Mouse (Mus musculus) mesoderm, embryonic 11.5 days (tissue): ENCODE measurements around the gene Cpsf4l.

ENCODE experiments used
- DNase-seq: peaks from one replicate; pipeline ENCODE4 v3.0.0-alpha.2; 2012; ENCODE audit warnings: low read depth, low spot score

Cpsf4l gene

DNA sequence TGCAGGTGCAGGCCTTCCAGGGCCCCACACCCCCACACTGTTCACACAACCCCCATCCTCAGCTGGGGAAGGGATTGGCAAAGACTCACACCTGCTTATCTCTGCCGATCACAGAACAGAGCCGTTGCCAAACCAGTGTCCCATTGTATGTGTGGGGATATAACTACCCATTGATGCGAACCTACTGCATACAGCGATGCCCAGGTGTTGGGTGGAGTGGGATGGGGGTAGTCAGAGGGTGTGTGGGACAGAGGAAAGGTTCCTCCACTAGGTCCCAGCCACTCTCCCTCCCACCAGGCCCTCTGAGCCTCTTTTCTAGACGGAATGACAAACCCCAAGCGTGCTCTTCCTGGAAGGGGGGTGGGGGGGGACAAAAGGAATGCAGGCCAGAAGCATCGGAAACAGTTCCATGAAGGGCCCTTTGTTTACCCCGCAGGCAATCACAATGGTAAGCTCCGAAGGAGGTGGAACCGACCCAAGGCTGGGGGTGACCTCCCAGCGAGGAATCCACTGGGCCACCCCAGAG is at the start of gene Cpsf4l:
Gene Cpsf4l, minus strand, starts transcription at position 287 of the 526 bp plus-strand sequence.
- DNase-seq = peak; percentile 77

DNA sequence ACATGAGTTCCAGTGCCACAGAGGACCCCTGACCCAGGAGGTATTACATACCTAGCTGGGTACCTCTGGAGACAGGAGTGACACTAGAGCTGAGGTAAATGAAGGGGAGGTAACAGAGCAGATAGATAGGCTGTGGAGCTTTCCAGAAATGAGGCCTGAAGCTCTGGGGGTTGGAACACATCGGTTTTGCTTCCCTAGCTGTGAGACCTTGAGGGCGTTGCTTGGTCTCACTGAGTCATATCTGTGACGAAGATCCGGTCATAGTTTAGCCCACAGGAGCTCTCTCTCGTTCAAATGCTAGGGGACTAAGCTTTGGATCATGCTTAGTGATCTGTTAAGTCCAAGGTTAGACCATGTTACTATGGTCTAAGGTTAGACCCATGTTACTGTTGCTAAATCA is 49.0 kb upstream of the Cpsf4l start:
- no peak for DNase-seq

DNA sequence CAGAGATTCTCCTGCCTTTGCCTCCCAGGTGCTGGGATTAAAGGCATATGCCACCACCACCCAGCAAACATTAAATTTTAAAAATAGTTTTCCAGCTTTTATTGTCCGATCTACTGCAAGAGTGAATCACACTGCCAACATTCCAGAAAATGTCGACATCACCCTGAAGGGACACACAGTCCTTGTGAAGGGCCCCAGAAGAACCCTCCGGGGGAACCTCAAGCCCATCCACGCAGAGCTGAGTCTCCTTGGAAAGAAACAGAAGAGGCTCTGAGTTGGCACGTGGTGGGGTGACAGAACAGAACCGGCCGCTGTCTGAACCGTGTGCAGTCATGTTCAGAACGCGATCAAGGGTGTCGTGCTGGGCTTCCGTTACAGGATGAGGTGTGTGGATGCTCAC is 46.8 kb upstream of the Cpsf4l start:
- DNase-seq = no peak

DNA sequence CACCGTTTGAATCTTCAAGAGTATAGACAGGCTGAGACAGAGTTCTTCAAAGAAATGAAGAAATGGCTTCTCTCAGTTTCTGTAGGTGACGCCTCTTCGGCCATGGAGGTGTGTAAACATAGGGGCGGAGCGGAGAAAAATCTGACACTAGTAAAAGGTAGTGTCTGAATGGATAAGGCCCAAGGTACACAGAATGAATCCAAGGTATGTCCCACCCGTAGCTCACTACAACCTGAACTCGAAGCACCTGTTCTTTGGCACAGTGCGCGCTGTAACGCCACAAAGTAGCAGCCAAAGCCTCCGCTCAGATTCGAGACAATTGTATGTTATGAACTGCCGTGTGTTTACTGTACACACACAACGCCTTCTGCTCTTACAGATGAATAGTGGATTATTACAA is 46.1 kb upstream of the Cpsf4l start:
- no peak for DNase-seq

DNA sequence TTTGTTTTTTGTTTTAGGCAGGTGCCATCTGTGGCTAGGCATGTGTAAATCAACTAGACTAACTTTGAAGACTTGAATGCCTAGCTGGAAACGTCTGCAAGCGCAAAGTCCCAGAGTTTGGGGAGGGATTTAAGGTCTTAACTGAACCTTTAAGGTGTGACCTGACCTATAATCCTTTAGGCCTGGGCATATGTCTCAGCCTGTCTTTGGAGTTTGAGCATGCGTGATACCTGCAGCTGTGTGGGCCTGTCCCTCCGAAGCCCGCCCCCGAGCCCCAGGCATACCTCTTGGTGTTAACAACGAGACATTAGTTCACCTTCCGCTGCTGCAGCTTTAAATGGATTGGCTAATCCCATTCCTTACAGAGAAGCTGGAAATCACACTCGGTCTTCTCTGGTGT is 45.0 kb upstream of the Cpsf4l start:
- DNase-seq = no peak

DNA sequence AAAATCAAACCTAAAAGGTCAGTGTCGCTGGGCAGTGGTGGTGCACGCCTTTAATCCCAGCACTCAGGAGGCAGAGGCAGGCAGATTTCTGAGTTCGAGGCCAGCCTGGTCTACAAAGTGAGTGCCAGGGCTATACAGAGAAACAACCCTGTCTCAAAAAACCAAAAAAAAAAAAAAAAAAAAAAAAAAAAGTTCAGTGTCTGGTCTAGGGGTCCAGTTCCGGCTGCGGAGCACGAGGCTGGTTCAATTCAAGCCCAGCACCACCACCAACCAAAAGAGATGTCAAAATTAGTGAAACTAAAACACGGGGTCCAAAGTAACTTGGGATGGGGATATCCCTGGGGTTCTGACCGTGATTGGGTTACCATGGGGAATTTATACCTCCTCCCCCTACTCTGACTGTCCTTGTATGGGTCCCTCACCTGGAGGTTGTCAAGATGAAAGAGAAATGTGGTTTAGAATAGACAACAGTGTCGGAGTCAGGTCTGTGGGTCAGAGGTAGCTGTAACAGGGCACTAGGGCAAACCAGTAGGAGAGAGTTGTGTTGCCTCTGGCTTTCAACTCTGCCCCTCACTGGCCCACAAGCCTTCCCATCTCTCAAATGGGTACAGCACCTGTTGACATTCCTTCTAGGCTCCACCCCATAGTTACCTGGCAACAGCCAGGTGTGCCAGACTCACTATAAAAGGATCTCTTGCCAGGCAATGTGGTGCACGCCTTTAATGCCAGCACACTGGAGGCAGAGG is 43.0 kb upstream of the Cpsf4l start:
- DNase-seq = no peak

DNA sequence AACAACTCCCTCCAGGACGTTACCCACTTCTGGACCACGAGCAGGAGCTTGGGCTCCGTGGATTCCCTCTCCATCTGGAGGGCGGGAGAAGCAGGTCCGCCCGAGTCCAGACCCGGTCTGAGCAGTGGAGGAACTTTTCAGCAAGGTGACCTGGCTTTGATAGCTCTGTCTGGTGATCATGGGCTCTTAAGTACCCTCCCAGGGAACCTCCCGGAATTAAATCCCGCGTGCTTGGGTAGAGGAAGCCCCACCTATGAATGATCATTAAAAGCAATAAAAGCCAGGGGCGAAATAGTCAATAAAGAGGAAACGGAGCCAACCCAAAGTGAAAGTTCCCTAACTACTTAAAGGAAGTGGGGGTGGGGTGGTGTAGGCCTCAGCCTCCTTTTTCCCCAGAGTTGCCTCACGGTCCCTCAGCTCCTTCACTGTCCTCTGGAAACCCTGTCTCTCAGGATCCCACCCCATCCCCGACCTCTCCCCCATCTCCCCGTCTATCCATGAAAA is 42.4 kb upstream of the Cpsf4l start:
- DNase-seq = no peak

DNA sequence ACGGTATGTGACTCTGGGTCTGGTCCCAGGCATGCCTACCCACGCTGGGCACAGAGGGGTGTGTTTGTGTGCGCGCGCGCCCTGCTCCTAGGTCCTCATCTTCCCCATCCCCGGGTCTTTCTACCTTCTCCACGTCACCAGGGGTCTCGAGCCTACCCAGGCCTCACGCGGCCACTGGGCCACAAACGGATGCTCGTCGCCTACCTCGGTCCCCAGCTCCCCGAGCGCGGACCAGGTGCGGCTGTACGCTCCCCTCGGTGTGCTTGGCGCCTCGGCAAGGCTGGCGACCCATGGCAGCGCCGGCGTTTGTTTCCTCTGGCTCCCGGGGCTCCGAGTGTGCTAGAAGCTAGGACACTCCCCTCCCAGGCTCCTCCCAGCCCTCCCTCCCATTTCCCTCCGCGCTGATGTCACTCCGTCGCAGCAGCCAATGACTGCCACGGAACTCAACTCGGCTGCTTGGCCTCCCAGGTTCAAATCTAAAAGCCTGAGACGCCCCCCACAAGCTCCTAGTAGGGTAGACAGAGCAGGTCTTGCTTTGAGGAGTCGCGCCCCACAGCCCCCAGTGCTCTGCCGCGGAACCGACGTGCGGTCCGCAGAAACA is 41.8 kb upstream of the Cpsf4l start, which contains the start of gene Cdc42ep4:
Gene Cdc42ep4, minus strand, starts transcription at position 398 of the 601 bp plus-strand sequence.
- peak; percentile 96 for DNase-seq

DNA sequence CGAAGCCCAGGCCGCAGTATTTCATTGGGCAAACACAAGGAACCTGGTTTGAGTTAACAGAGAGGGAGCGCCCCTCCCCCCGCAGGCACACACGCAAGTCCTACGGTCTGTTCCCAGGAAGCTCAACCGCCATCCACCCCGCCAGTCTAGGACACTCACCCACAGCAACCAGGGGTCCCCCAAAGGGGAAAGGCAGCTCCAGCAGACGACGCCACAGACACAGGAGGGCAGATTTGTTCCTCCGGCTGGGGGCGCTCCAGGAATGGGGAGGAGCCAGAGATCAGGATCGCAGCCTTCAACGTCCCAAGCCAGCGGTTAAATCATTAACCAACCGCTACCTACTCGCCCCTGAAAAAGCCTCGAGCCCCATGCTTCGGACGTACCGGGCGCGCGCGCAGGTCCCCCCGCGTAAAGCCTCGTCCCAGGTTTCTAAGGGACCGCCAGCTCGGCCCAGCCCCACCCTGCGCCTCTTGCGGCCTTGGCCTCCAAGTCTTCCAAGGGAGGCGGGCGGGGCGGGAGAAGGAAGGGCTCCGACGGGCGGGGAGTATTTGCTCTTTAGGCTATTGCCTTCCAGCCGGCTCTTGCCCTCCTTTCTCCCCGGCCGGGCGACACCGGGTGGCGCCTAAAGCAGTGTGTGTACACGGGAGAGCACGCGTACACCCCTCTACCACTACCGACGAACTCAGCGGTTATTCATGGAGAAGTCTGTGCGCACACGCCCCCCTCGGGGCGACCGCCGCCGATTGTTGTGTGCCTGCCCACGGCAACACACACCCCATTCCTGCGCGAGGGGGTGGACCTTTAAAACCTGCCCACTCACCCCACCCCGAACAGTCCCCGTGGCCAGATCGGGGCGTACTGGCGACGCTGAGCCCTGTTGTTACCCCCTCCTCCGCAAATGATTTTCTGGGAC is 41.0 kb upstream of the Cpsf4l start:
- peak; percentile 85 for DNase-seq

DNA sequence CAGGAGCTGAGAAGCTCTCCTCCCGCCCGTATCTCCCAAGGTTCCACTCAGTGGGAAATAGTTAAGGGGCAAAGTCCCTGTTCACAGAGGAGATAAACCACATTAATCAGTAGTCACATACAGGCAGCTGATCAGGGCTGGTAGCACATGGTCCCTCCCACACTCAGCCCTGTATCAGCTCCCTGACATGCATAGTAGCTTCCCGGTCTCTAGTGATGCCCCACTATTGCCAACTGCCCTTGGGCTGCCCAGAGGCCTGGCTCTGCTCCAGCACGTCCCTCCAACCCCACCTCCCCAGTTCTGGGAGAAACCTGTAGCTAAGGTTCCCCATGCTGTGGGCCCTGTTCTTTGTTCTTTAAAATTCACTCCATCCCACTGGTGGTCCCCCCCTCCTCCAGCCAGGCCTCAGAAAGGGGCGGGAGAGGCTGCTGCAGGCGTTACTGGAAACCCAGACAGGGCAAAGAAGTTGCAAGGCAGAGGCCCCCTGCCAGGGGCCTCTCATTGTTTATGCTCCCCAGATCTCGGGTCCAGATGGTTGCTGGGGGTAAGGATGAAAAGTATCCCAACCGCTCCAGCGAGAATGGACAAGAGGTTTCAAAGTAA is 40.0 kb upstream of the Cpsf4l start:
- DNase-seq = peak; percentile 71

DNA sequence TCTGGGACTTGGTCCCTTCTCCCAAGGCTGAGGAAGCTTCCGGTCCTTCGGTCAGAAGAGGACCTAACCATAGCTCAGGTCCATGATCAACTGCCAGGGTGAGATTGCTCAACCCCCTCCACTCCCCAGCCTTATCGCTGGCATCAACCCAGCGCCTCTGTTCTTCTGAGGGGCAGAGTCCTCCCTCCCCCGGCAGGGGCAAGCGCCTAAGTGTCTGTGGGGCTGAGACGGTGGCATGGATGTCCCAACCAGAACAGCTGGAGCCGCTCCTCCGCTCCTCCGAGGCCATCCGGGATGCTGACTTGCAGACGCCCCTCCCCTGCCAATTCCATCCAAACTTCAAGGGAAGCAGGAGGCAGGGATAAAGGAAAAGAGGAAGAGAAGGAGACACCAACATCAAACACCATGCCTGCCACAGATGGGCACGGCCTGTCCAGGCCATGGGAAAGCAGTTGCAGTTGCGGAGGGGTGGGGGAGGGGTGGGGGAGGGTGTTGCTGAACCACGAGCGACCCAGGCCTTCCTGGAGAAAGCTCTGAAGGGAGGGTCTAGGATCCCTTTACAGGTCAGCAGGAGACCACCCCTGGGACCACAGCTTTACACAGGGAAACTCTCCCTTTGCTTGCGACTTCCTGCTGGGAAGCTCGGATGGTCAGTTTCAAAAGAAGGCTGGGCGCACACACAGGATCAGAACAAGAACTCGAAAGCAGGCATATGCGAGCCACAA is 39.1 kb upstream of the Cpsf4l start:
- DNase-seq = peak; percentile 56

DNA sequence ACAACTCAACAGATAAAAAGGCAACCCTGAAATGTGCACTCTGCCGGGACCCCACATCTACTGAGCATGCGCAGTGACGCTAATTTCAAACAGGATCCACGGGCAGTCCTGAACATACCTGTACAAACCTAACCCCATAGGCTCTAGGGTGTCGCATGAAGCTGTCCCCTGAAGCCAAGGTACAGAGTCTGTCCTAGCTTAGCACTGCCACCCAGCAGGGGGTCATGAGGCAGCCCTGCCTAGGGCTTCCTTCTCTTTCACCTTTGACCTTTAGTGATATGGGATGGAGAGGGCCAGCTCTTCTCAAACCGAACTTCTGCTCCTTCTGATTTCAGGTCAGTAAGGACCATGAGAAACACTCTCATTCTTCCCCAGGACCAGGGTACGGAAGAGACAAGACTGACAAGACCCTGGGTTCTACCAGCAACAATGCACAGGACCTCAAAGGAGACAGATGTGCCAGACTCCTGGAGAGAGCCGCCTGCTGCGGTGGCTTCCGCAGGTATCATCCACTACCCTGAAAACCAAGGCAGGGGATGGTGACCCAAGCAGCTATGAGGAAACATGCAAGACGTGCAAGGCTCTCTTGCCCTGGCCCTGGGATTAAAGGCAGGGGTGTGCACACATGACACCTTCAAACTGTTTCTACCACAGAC is 38.0 kb upstream of the Cpsf4l start:
- DNase-seq = no peak

DNA sequence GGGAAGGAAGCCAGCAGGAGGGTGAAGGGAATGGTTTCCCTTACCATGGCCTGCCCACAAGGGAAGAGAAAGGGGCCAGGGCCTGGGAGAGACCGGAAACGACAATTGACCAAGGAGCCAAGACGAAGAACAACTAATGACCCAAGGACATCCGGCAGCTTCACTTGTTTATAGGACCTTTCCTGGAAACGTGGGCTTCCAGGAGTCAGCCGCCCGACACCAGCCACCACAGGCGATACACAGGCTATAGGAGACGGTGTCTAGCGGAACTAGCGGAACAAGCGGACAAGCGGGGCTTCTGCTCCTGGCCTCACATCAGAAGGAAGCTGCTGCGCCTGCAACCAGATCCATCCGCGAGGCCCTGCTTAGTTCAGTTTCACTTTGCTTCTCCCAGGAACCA is 37.2 kb upstream of the Cpsf4l start:
- DNase-seq = peak; percentile 63

DNA sequence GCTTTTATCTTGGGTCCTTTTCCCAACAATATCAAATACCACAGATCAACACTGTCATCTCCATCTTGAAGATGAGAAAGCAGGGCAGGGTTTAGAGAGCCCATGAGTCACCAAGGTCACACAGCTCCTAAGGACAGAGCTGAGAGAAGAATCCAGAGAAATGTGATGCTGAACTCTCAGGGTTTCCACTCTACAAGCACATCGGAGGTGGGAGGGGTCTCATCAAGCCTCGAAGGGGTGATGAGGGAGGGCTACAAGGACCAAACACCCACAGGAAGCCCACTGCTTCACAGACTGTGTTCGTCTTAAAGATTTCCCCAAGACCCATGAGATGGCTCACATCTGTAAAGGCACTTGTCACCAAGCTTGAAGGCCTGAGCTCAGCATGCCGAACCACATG is 36.1 kb upstream of the Cpsf4l start:
- no peak for DNase-seq

DNA sequence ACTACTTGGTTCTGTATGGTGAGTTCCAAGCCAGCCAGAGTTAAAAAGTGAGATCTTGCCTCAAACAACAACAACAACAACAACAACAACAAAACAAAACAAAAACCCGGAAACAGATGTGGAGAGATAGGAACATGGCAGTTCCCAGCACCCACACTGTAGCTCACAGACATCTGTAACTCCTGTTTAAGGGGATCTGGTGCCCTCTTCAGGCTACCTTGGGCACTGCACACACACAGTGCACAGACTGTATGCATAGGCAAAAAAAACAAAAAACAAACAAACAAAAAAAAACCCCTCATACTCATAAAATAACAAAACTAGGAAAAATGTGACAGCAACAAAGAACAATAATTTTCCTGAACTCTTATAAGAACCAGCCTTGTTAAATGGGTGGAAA is 33.2 kb upstream of the Cpsf4l start:
- DNase-seq = no peak

DNA sequence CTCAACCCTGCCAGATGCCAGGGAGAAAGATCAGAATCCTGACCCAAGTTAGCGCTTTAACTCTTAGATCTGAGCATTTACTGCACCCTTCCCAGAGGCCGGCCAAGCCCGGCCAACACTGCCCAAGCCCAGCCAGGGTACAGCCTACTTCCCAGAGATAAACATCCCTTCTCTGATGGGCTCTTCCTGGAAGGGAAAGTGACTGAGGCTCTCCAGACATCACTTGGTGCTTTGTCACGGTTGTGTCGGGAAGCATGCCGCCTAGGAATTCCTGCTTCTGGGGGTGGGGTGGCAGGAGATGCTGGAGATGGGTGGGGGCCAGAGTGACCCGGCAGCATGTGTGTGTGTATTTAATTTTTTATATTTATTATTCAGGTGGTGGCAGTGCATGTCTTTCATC is 30.3 kb upstream of the Cpsf4l start:
- no peak for DNase-seq

DNA sequence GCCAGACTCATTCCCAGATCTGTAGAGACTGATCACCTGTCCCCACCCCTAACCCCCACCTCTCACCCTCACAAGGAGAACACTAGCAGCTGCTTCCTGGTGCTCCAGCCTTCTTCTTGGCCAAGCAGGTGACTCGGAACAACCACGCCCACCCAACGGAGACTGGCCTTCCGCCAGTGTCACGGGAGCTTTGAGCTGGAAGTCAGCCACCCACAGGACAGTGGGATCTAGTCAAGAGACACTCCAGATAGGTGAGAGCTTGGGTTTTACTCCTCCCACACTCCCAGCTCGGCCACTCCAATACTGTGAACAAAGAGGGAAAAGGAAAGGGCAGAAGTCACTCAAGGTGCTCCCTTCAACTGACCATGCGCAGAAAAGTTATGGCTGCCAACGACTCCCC is 29.4 kb upstream of the Cpsf4l start:
- DNase-seq = no peak

DNA sequence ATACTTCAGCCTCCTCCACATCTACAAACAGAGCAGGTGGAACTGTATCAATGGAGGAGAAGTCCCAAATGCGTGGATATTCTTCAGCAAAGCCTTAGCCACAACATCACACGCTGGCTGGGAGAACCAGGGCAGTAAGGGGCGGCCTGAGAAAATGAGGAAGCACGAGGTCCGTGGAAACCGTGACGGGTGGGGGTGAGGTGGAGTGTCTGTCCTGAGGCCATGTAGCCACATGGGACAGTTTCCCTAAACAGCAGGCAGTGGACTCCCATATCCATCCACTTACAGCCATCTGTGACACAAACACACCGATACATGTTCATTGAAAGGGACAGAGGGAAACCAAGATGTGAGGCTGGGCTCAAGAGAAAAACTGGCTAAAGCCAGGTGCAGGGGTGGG is 28.1 kb upstream of the Cpsf4l start:
- DNase-seq = no peak

DNA sequence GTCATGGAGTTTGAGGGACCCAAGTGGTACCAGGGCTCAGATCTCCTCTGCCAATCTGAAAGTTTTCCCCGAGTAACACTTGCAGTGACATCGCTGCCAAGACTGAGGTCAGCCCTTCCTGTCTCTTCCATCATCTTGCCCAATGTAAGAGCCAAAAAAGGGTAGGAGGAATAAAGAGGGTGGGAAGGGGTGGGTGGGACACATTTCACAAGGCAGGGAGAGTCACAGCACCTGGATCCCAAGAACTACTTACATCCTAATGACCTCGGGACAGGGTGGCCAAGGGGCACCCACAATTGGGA is 27.7 kb upstream of the Cpsf4l start:
- DNase-seq = no peak

DNA sequence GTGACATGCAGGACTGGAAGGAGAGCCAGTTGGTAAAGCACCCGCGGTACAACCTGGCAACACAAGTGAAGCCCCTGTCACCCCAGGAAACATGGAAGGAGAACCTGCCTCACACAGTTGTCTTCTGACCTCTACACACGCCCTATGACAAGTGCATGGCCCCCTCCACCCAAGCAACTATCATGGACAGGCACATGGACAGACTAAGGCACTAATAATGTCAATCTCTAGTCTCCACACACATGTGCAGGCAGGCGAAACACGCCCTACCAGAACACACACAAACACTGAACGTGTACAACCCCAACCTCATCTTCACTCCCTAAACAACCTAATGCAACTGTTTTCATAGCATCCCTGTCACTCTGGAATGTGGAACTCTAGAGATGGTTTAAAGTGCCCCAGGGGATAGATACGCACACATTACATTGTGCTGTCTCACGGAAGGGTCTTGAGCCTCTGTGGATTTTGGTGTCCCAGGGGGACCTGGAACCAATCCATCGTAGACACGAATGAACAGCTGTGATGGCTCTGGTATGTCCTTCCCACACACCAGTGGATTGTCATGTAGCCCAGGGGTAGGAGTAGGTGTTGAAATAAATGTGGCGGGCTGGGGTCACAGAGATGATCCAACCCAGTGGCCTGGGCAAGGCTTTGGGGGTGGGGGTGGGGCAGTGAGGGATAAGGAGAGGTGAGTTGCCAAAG is 27.2 kb upstream of the Cpsf4l start:
- peak; percentile 60 for DNase-seq
